In genomic region chr15:8797015-8797414, GRCm38 (mm10) we compare ENCODE assay signal across 13 mouse cellular contexts.
A peak's percentile ranks its signal among the peaks of the same experiment; 100 is the strongest.
DNase-seq lines count a peak whose midpoint lies in the region; ATAC-seq and TF ChIP-seq lines count a peak whose summit lies in the region.
"Had no signal": no experiment of that assay in that cellular context is flagged by ENCODE, and none has a peak within 500 bp of the region (broad histone marks: within the 10 kb centered on the region; RNA-seq: fewer than 3 reads in every experiment).

No protein-coding gene starts in this region.

- H3K4me3 ChIP-seq in heart, postnatal 0 days (ENCODE audit: low read depth, low read length): no peak overlapping the region
- H3K4me3 ChIP-seq in liver, postnatal 0 days (ENCODE audit: low read depth, low read length): no peak overlapping the region
- no peak overlapping the region for H3K4me3 ChIP-seq in liver, embryonic 11.5 days (ENCODE audit: low read depth, low read length)
- H3K4me3 ChIP-seq: erythroblast, embryonic 14.5 days; midbrain, embryonic 13.5 days had no signal

- no peaks in the 10 kb centered on the region for H3K4me1 ChIP-seq in heart, postnatal 0 days (ENCODE audit: control insufficient read depth, insufficient read depth)
- H3K4me1 ChIP-seq in liver, postnatal 0 days (ENCODE audit: insufficient read depth): no peaks in the 10 kb centered on the region
- no peaks in the 10 kb centered on the region for H3K4me1 ChIP-seq in liver, embryonic 11.5 days (replicated peaks; ENCODE audit: control insufficient read depth, insufficient read depth, low read length)
- H3K4me1 ChIP-seq: midbrain, embryonic 13.5 days had no signal

- no peak for ATAC-seq in heart, postnatal 0 days (ENCODE audit: insufficient read depth, low read depth)
- ATAC-seq in liver, postnatal 0 days: no peak
- ATAC-seq in liver, embryonic 11.5 days (replicated peaks; ENCODE audit: low FRiP score): no peak
- ATAC-seq: CD4-positive, CD25-positive, alpha-beta regulatory T cell, adult 4 months; midbrain, embryonic 13.5 days had no signal

- H3K27ac ChIP-seq in heart, postnatal 0 days (ENCODE audit: low read depth): no peak overlapping the region
- H3K27ac ChIP-seq in liver, postnatal 0 days (ENCODE audit: low read depth): no peak overlapping the region
- no peak overlapping the region for H3K27ac ChIP-seq in liver, embryonic 11.5 days (ENCODE audit: low read depth, low read length)
- H3K27ac ChIP-seq: midbrain, embryonic 13.5 days had no signal

- WGBS in heart, postnatal 0 days: 95% methylated on average over 1 of the region's 1 CpGs
- 86% methylated on average over 1 of the region's 1 CpGs for WGBS in liver, postnatal 0 days (ENCODE audit: insufficient replicate concordance)
- 94% methylated on average over 1 of the region's 1 CpGs for WGBS in liver, embryonic 11.5 days

- peak; percentile 36 for TF ChIP-seq CTCF in heart, postnatal 0 days (IDR thresholded peaks at IDR 0.05; ENCODE audit: low read depth)
- TF ChIP-seq CTCF in liver, postnatal 0 days (IDR thresholded peaks at IDR 0.05; ENCODE audit: low read depth): peak; percentile 21; the same call in 1 of the 2 replicates

- H3K9me3 ChIP-seq in heart, postnatal 0 days (replicated peaks; ENCODE audit: control insufficient read depth, low read length): no peaks in the 10 kb centered on the region
- no peaks in the 10 kb centered on the region for H3K9me3 ChIP-seq in liver, postnatal 0 days (ENCODE audit: low read length)
- no peaks in the 10 kb centered on the region for H3K9me3 ChIP-seq in liver, embryonic 11.5 days (ENCODE audit: control insufficient read depth, low read length)
- H3K9me3 ChIP-seq: midbrain, embryonic 13.5 days had no signal

- TF ChIP-seq EP300 in heart, postnatal 0 days (IDR thresholded peaks at IDR 0.05; ENCODE audit: low read depth): no peak
- TF ChIP-seq EP300 in liver, postnatal 0 days (IDR thresholded peaks at IDR 0.05; ENCODE audit: low read depth): no peak

- no peaks in the 10 kb centered on the region for H3K27me3 ChIP-seq in heart, postnatal 0 days (ENCODE audit: control insufficient read depth, insufficient read depth, low read length)
- H3K27me3 ChIP-seq in liver, postnatal 0 days (ENCODE audit: insufficient read depth, low read length): no peaks in the 10 kb centered on the region
- no peaks in the 10 kb centered on the region for H3K27me3 ChIP-seq in liver, embryonic 11.5 days (replicated peaks; ENCODE audit: control insufficient read depth, insufficient read depth, low read length)
- H3K27me3 ChIP-seq: midbrain, embryonic 13.5 days had no signal

- DNase-seq in heart, postnatal 0 days (ENCODE audit: low spot score): no peak
- DNase-seq in heart, adult 9 months (ENCODE audit: low spot score in 2 of 2): no peak
- DNase-seq in liver, postnatal 0 days: no peak
- no peak for DNase-seq in liver, embryonic 11.5 days (ENCODE audit: low spot score)
- DNase-seq in A20 (ENCODE audit: low read depth, low spot score): peak; percentile 26
- DNase-seq in kidney, postnatal 10 days: peak; percentile 48
- DNase-seq in cerebellum, adult 9-11 months: no peak
- DNase-seq in thymus, adult 18-20 months: no peak
- DNase-seq: gastrocnemius, postnatal 36 days; lung, postnatal 10 days had no signal

- no peaks in the 10 kb centered on the region for H3K36me3 ChIP-seq in heart, postnatal 0 days (replicated peaks; ENCODE audit: control insufficient read depth, insufficient read depth, low read length)
- H3K36me3 ChIP-seq in liver, postnatal 0 days (replicated peaks; ENCODE audit: insufficient read depth, low read length): no peaks in the 10 kb centered on the region
- H3K36me3 ChIP-seq in liver, embryonic 11.5 days (ENCODE audit: control insufficient read depth, insufficient read depth, low read length): no peaks in the 10 kb centered on the region
- H3K36me3 ChIP-seq: midbrain, embryonic 13.5 days had no signal

- H3K9ac ChIP-seq in heart, postnatal 0 days (replicated peaks; ENCODE audit: low read depth, low read length): no peak overlapping the region
- H3K9ac ChIP-seq in liver, postnatal 0 days (replicated peaks): no peak overlapping the region
- H3K9ac ChIP-seq in liver, embryonic 11.5 days (ENCODE audit: low read depth, low read length): no peak overlapping the region
- H3K9ac ChIP-seq: midbrain, embryonic 13.5 days had no signal

- no peak overlapping the region for H3K4me2 ChIP-seq in heart, postnatal 0 days (ENCODE audit: low read depth, low read length)
- H3K4me2 ChIP-seq in liver, postnatal 0 days (ENCODE audit: low read depth, low read length): no peak overlapping the region
- no peak overlapping the region for H3K4me2 ChIP-seq in liver, embryonic 11.5 days
- H3K4me2 ChIP-seq: midbrain, embryonic 13.5 days had no signal

Comparison
In these comparisons a context has a peak if more than half of its experiments do, and no peak if none do; other contexts are left out.
1. DNase-seq: peak in A20 (single experiment) and kidney, postnatal 10 days (single experiment); none in heart, postnatal 0 days (single experiment), heart, adult 9 months (0 of 2), liver, postnatal 0 days (single experiment), liver, embryonic 11.5 days (single experiment), cerebellum, adult 9-11 months (single experiment) and thymus, adult 18-20 months (0 of 2).